Comparison of ENCODE assay signal across 8 mouse cellular contexts in the genomic region with DNA sequence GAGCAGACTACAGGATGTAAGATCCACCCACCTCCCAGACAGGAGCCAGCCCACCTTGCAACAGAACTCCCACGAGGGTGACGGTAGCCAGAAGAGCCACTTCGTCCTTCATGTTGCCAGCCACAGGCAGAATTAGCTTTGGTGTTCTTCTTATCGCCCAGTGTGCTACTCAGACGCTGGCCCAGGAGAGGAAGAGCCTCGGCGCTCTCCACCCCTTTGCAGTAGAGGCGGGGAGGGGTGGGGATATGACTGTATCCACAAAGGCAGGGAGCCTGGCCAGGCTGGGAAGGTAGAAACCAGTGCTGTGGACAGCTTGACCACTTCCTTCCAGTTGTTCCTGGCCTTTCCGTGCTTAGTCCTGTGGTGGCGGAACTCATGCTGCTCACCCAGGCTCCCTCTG. TPM values are rescaled to one million over a fixed set of nuclear protein-coding genes. Genes with fewer than 3 reads are reported as not detected.
DNase-seq lines count a peak whose midpoint lies in the region; ATAC-seq lines count a peak whose summit lies in the region.

Gene Ltc4s (minus strand): TSS at position 293 of the 400 bp plus-strand sequence.

- H3K27me3 ChIP-seq in embryonic facial prominence, embryonic 13.5 days = peaks cover 45% of the 10 kb centered on the region
- peaks cover 54% of the 10 kb centered on the region for H3K27me3 ChIP-seq in hindbrain, embryonic 13.5 days
- peaks cover 4% of the 10 kb centered on the region; the same call in 1 of the 2 replicates for H3K27me3 ChIP-seq in lung, embryonic 16.5 days (ENCODE audit: control insufficient read depth, insufficient read depth, low read depth, low read length)

- peaks cover 17% of the 10 kb centered on the region for H3K4me1 ChIP-seq in embryonic facial prominence, embryonic 13.5 days
- H3K4me1 ChIP-seq in hindbrain, embryonic 13.5 days (replicated peaks) = peaks cover 22% of the 10 kb centered on the region
- H3K4me1 ChIP-seq in lung, embryonic 16.5 days (replicated peaks; ENCODE audit: control insufficient read depth, insufficient read depth, low read length) = peaks cover 10% of the 10 kb centered on the region

- intact Hi-C loops in left cerebral cortex, postnatal 14 days (cut with DNase I) = loop anchor here (5.0 kb wide), 2 partner anchors 54 to 124 kb away; partner anchors contain the start of gene Maml1
- intact Hi-C loops in left cerebral cortex, postnatal 36 days (cut with DNase I) = loop anchor here (5.0 kb wide), 1 partner anchor 54 kb away; the partner anchor contains the start of gene Maml1

- 48% methylated on average over 10 of the region's 10 CpGs for WGBS in embryonic facial prominence, embryonic 13.5 days
- WGBS in hindbrain, embryonic 13.5 days = 48% methylated on average over 10 of the region's 10 CpGs
- WGBS in lung, embryonic 16.5 days = 34% methylated on average over 10 of the region's 10 CpGs

- peaks cover 21% of the 10 kb centered on the region for H3K36me3 ChIP-seq in embryonic facial prominence, embryonic 13.5 days
- H3K36me3 ChIP-seq in hindbrain, embryonic 13.5 days = peaks cover 24% of the 10 kb centered on the region
- H3K36me3 ChIP-seq in lung, embryonic 16.5 days (ENCODE audit: control insufficient read depth, insufficient read depth, low read length) = peaks cover 10% of the 10 kb centered on the region

- no peak within 1 kb of the TSS for H3K9ac ChIP-seq in embryonic facial prominence, embryonic 13.5 days
- H3K9ac ChIP-seq in hindbrain, embryonic 13.5 days = no peak within 1 kb of the TSS
- peak within 1 kb of the TSS; percentile 65; the same call in 1 of the 2 replicates for H3K9ac ChIP-seq in lung, embryonic 16.5 days (ENCODE audit: low read length)

- ATAC-seq in embryonic facial prominence, embryonic 13.5 days (ENCODE audit: insufficient number of reproducible peaks, insufficient read depth, low FRiP score, low TSS enrichment, low read depth) = no peak
- ATAC-seq in hindbrain, embryonic 13.5 days (ENCODE audit: low FRiP score) = no peak
- ATAC-seq in lung, embryonic 16.5 days (ENCODE audit: low read depth) = no peak
- ATAC-seq in CD4-positive, CD25-positive, alpha-beta regulatory T cell, adult 4 months = no peak

- peak within 1 kb of the TSS; percentile 93 for H3K4me2 ChIP-seq in embryonic facial prominence, embryonic 13.5 days
- H3K4me2 ChIP-seq in hindbrain, embryonic 13.5 days = peak within 1 kb of the TSS; percentile 94
- peak within 1 kb of the TSS; percentile 97 for H3K4me2 ChIP-seq in lung, embryonic 16.5 days (ENCODE audit: low read depth, low read length)

- DNase-seq in left cerebral cortex, postnatal 14 days (ENCODE audit: low spot score in 2 of 2) = no peak
- DNase-seq in left cerebral cortex, postnatal 36 days (ENCODE audit: low spot score in 2 of 2) = no peak
- no peak for DNase-seq in cerebellum, adult 9-11 months
- no peak for DNase-seq in right cerebral cortex, adult 2 months (ENCODE audit: low spot score in 2 of 2)

- no peak within 1 kb of the TSS for H3K27ac ChIP-seq in embryonic facial prominence, embryonic 13.5 days
- H3K27ac ChIP-seq in hindbrain, embryonic 13.5 days = no peak within 1 kb of the TSS
- H3K27ac ChIP-seq in lung, embryonic 16.5 days (ENCODE audit: low read length) = no peak within 1 kb of the TSS

- no peaks in the 10 kb centered on the region for H3K9me3 ChIP-seq in embryonic facial prominence, embryonic 13.5 days
- H3K9me3 ChIP-seq in hindbrain, embryonic 13.5 days = no peaks in the 10 kb centered on the region
- no peaks in the 10 kb centered on the region for H3K9me3 ChIP-seq in lung, embryonic 16.5 days (ENCODE audit: control insufficient read depth, low read length)

- H3K4me3 ChIP-seq in embryonic facial prominence, embryonic 13.5 days = peak within 1 kb of the TSS; percentile 65
- peak within 1 kb of the TSS; percentile 57 for H3K4me3 ChIP-seq in hindbrain, embryonic 13.5 days
- peak within 1 kb of the TSS; percentile 68 for H3K4me3 ChIP-seq in lung, embryonic 16.5 days (ENCODE audit: low read length)

RNA-seq across cellular contexts. Expression of gene Ltc4s, which starts in this region (rescaled TPM):
- 10 to 100 TPM; 11.4 to 11.6 TPM for total RNA-seq in left cerebral cortex, postnatal 14 days (2021)
- total RNA-seq in left cerebral cortex, postnatal 36 days (2021) = 10 to 100 TPM in 1 of 2 experiments, 1 to 10 TPM in 1; 7.7 to 10.9 TPM
- polyA plus RNA-seq in embryonic facial prominence, embryonic 13.5 days (2015; fragmentation: Nextera tagmentation; extraction: Ambion mirVana) = 1.7 and 1.8 TPM in 2 replicates
- polyA plus RNA-seq in hindbrain, embryonic 13.5 days (2015; fragmentation: Nextera tagmentation; extraction: Ambion mirVana) = 1.4 and 2.3 TPM in 2 replicates
- polyA plus RNA-seq in lung, embryonic 16.5 days (2015; fragmentation: Nextera tagmentation; extraction: Ambion mirVana) = 2.7 and 3.6 TPM in 2 replicates
- not detected for polyA plus RNA-seq in CD4-positive, CD25-positive, alpha-beta regulatory T cell, adult 4 months (2017; shearing (Covaris generic))
